Mouse (Mus musculus) embryo, embryonic 11.5 days (tissue): ENCODE measurements around the gene Gm648.
"Not testable (repeated sequence)": the region's sequence is repeated elsewhere in the genome, so short reads cannot be mapped to it uniquely, and the experiment has no call there.

Experiments used
- DNase-seq: peaks from one replicate; pipeline ENCODE4 v3.0.0-alpha.2; 2012; ENCODE audit warnings: low read depth, low spot score

Gene Gm648

GRCm38 (mm10) chrX:56549506-56549905 lies at the start of gene Gm648:
Gm648 (minus strand) TSS chrX:56549606.
- no peak for DNase-seq

GRCm38 (mm10) chrX:56597887-56598640 lies 48.7 kb upstream of the Gm648 start, which contains the start of gene Mmgt1:
Mmgt1 (minus strand) TSS chrX:56598069.
- DNase-seq = peak; percentile 87

- DNase-seq = peak; percentile 4
Observed at GRCm38 (mm10) chrX:56597219-56597886, 47.9 kb upstream of the Gm648 start.

GRCm38 (mm10) chrX:56578200-56578599 lies 28.8 kb upstream of the Gm648 start:
- no peak for DNase-seq

- DNase-seq = no peak
Observed at GRCm38 (mm10) chrX:56572465-56572864, 23.1 kb upstream of the Gm648 start.

GRCm38 (mm10) chrX:56553584-56553983 lies 4.2 kb upstream of the Gm648 start:
- no peak for DNase-seq

GRCm38 (mm10) chrX:56537162-56537561 lies 12.2 kb downstream of the Gm648 start:
- peak; percentile 11 for DNase-seq

- peak; percentile 19 for DNase-seq
Observed at GRCm38 (mm10) chrX:56531266-56531665, 18.1 kb downstream of the Gm648 start.

GRCm38 (mm10) chrX:56524442-56524841 lies 25.0 kb downstream of the Gm648 start, which contains the start of gene Gm10477:
Gm10477 (plus strand) TSS chrX:56524742.
- DNase-seq = not testable (repeated sequence)

- no peak for DNase-seq
Observed at GRCm38 (mm10) chrX:56497241-56497640, 52.2 kb downstream of the Gm648 start.
